Mouse (Mus musculus): ENCODE measurements around the gene Olfr237-ps1.
"Not testable (repeated sequence)": the region's sequence is repeated elsewhere in the genome, so short reads cannot be mapped to it uniquely, and the experiment has no call there.

DNA sequence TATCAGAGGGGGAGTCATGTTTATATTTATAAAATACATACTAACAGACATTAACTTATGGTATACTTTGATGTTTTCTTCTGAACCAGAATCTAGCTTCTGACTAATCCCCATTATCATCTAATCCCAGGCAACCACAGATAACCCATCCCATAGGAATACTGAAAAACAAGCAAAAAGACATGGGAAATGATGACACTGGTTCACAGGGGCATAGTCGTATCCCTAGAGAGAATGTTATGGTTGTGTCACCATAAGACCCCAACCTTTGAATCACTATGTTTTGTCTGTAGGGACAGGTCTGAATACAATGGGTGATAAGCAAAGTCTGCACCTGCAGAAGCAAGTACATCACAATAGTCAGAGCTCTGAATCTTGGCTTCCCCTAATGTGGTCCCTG is 40.3 kb upstream of the Olfr237-ps1 start, which contains the start of gene Olfr441:
- not testable (repeated sequence) for TF ChIP-seq CTCF (IDR thresholded peaks at IDR 0.05; ENCODE audit: borderline replicate concordance, control insufficient read depth, extremely low read depth, insufficient read depth, low read length, poor library complexity); POLR2A (IDR thresholded peaks at IDR 0.05; ENCODE audit: control insufficient read depth, extremely low read depth, insufficient read depth, low read length, poor library complexity)
